Mouse (Mus musculus): ENCODE data around the gene Ly6f. TPM values are rescaled to one million over a fixed set of nuclear protein-coding genes. Genes with fewer than 3 reads are reported as not detected.
"Not testable (repeated sequence)": the region's sequence is repeated elsewhere in the genome, so short reads cannot be mapped to it uniquely, and the experiment has no call there.

Ly6f gene
- polyA plus RNA-seq, 1 experiment from 2014 or later = not detected

GRCm38 (mm10) chr15:75271891-75272290, 3.7 kb downstream of the Ly6f start:
- Histone ChIP-seq H3K4me1 (no peaks in the 10 kb centered on the region), H3K27me3 (no peaks in the 10 kb centered on the region), H3K9ac (no peak overlapping the region), H3K9me3 (replicated peaks) (no peaks in the 10 kb centered on the region), H3K27ac (no peak overlapping the region), H3K4me2 (no peak overlapping the region), H3K36me3 (ENCODE audit: poor library complexity, severe bottlenecking) (no peaks in the 10 kb centered on the region), H3K4me3 (no peak overlapping the region)
- ATAC-seq = no peak
- WGBS = 75% methylated on average over 3 of the region's 3 CpGs

DNA sequence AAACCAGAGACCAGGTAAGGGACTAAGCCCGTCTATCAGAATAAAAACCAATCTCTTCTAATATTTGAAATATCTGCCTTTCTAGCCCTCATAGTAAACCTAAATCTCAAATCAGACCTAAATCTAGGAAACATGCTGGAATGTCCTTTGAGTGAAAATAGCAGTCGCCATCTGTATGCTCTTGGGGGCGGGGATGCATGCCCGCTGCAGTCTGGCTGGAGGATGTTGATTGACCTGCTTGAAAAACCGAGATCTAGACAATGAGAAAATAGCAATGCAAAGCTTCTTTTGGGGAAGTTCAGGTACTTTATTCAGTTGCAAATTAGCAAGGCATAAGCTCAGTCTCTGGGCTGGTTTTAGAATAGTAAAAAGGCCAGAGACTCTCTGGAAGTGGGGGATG, 13.8 kb downstream of the Ly6f start:
- H3K9ac ChIP-seq; H3K4me3 ChIP-seq; H3K27ac ChIP-seq; H3K4me2 ChIP-seq; H3K4me1 ChIP-seq; H3K27me3 ChIP-seq; H3K9me3 ChIP-seq (replicated peaks); H3K36me3 ChIP-seq (ENCODE audit: poor library complexity, severe bottlenecking); ATAC-seq: not testable (repeated sequence)
- 64% methylated on average over 5 of the region's 5 CpGs for WGBS

- WGBS = 90% methylated on average over 4 of the region's 4 CpGs
- H3K4me3 ChIP-seq; H3K27me3 ChIP-seq; ATAC-seq; H3K9ac ChIP-seq; H3K9me3 ChIP-seq (replicated peaks); H3K27ac ChIP-seq; H3K4me1 ChIP-seq; H3K4me2 ChIP-seq; H3K36me3 ChIP-seq (ENCODE audit: poor library complexity, severe bottlenecking): not testable (repeated sequence)
Observed at GRCm38 (mm10) chr15:75286512-75286911, 18.3 kb downstream of the Ly6f start.

GRCm38 (mm10) chr15:75292377-75292776, 24.2 kb downstream of the Ly6f start:
- no peaks in the 10 kb centered on the region for H3K4me1 ChIP-seq
- no peak for ATAC-seq
- no peaks in the 10 kb centered on the region for H3K36me3 ChIP-seq (ENCODE audit: poor library complexity, severe bottlenecking)
- WGBS = 87% methylated on average over 1 of the region's 1 CpGs
- no peak overlapping the region for H3K9ac ChIP-seq
- no peak overlapping the region for H3K4me2 ChIP-seq
- no peaks in the 10 kb centered on the region for H3K27me3 ChIP-seq
- H3K9me3 ChIP-seq (replicated peaks) = 0 out of 2 replicates have a peak, but pooled peaks cover 4% of the 10 kb centered on the region
- no peak overlapping the region for H3K4me3 ChIP-seq
- H3K27ac ChIP-seq = no peak overlapping the region

- no peak overlapping the region for H3K27ac ChIP-seq
- no peaks in the 10 kb centered on the region for H3K4me1 ChIP-seq
- H3K9ac ChIP-seq = no peak overlapping the region
- H3K9me3 ChIP-seq (replicated peaks) = no peaks in the 10 kb centered on the region
- WGBS = 88% methylated on average over 7 of the region's 7 CpGs
- no peaks in the 10 kb centered on the region for H3K36me3 ChIP-seq (ENCODE audit: poor library complexity, severe bottlenecking)
- ATAC-seq = no peak
- no peak overlapping the region for H3K4me3 ChIP-seq
- no peaks in the 10 kb centered on the region for H3K27me3 ChIP-seq
- H3K4me2 ChIP-seq = no peak overlapping the region
Observed at GRCm38 (mm10) chr15:75293873-75294385, 25.7 kb downstream of the Ly6f start.

DNA sequence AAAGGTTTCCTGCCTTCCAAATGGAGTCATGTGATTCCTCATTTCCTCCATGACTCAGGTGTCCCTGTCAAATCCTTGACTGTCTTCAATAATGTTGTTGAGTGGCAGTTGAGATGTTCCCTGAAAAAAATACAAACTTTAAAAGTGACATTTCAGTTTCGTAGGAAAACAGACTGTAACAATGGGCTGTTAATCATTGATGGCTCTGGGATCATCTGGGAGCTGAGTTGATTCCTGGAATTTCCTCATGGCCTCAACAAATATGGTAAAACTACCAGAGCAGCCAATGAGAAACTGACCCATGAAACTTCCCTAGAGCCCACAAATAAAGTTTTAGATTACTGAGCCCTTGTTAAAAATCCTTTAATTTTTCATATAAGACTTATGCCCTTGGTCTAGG, 37.9 kb downstream of the Ly6f start:
- Histone ChIP-seq H3K27ac (no peak overlapping the region), H3K36me3 (ENCODE audit: poor library complexity, severe bottlenecking) (no peaks in the 10 kb centered on the region), H3K9me3 (replicated peaks) (0 out of 2 replicates have a peak, but pooled peaks cover 4% of the 10 kb centered on the region), H3K9ac (no peak overlapping the region), H3K27me3 (no peaks in the 10 kb centered on the region), H3K4me3 (no peak overlapping the region), H3K4me2 (no peak overlapping the region), H3K4me1 (no peaks in the 10 kb centered on the region)
- no peak for ATAC-seq
- 83% methylated on average over 1 of the region's 1 CpGs for WGBS

GRCm38 (mm10) chr15:75309186-75309585, 41.0 kb downstream of the Ly6f start:
- Histone ChIP-seq H3K4me3 (no peak overlapping the region), H3K4me2 (no peak overlapping the region), H3K9ac (no peak overlapping the region), H3K27me3 (no peaks in the 10 kb centered on the region), H3K4me1 (no peaks in the 10 kb centered on the region), H3K36me3 (ENCODE audit: poor library complexity, severe bottlenecking) (no peaks in the 10 kb centered on the region), H3K27ac (no peak overlapping the region), H3K9me3 (replicated peaks) (0 out of 2 replicates have a peak, but pooled peaks cover 7% of the 10 kb centered on the region)
- WGBS = 84% methylated on average over 4 of the region's 4 CpGs
- no peak for ATAC-seq

GRCm38 (mm10) chr15:75309946-75310345, 41.7 kb downstream of the Ly6f start:
- H3K4me1 ChIP-seq = no peaks in the 10 kb centered on the region

DNA sequence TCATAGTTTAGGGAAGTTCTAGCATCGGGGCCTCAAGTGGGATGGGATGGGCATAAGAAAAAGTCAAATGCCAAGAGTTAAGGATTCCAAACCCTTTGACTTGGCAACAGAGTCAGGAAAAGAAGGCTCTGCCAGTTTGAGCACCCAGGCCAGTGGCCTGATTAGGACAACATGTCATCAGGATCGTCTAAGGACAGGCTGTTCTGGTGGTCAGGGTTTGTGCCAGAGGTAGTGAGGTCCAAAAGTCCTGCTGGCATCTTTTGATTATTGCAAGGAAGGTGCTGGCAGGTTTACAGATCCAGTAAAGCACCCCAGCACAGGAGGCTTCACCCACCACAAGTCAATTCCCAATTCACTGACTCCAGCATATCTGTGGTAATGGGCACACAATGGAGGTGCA, 46.2 kb downstream of the Ly6f start:
- Histone ChIP-seq H3K9me3 (replicated peaks) (0 out of 2 replicates have a peak, but pooled peaks cover 5% of the 10 kb centered on the region), H3K27ac (no peak overlapping the region), H3K9ac (no peak overlapping the region), H3K4me1 (no peaks in the 10 kb centered on the region), H3K36me3 (ENCODE audit: poor library complexity, severe bottlenecking) (no peaks in the 10 kb centered on the region), H3K4me2 (no peak overlapping the region), H3K4me3 (no peak overlapping the region), H3K27me3 (no peaks in the 10 kb centered on the region)
- WGBS = 87% methylated on average over 2 of the region's 2 CpGs
- ATAC-seq = no peak

More at GRCm38 (mm10) chr15:75309946-75310345, 41.7 kb downstream of the Ly6f start:
- H3K4me2 ChIP-seq = no peak overlapping the region
- H3K27ac ChIP-seq = no peak overlapping the region
- no peak for ATAC-seq
- no peaks in the 10 kb centered on the region for H3K27me3 ChIP-seq
- 97% methylated on average over 1 of the region's 1 CpGs for WGBS
- no peak overlapping the region for H3K9ac ChIP-seq
- H3K4me3 ChIP-seq = no peak overlapping the region
- H3K36me3 ChIP-seq (ENCODE audit: poor library complexity, severe bottlenecking) = no peaks in the 10 kb centered on the region
- H3K9me3 ChIP-seq (replicated peaks) = 0 out of 2 replicates have a peak, but pooled peaks cover 5% of the 10 kb centered on the region

GRCm38 (mm10) chr15:75317255-75317654, 49.0 kb downstream of the Ly6f start:
- Histone ChIP-seq H3K27me3 (no peaks in the 10 kb centered on the region), H3K9ac (no peak overlapping the region), H3K9me3 (replicated peaks) (peaks cover 21% of the 10 kb centered on the region), H3K4me1 (no peaks in the 10 kb centered on the region), H3K36me3 (ENCODE audit: poor library complexity, severe bottlenecking) (no peaks in the 10 kb centered on the region), H3K4me2 (no peak overlapping the region), H3K4me3 (no peak overlapping the region), H3K27ac (no peak overlapping the region)
- no peak for ATAC-seq
- WGBS = 66% methylated on average over 2 of the region's 2 CpGs

- no peaks in the 10 kb centered on the region for H3K27me3 ChIP-seq
- peaks cover 29% of the 10 kb centered on the region for H3K9me3 ChIP-seq (replicated peaks)
- no peak overlapping the region for H3K4me2 ChIP-seq
- no peaks in the 10 kb centered on the region for H3K36me3 ChIP-seq (ENCODE audit: poor library complexity, severe bottlenecking)
- no peaks in the 10 kb centered on the region for H3K4me1 ChIP-seq
- H3K27ac ChIP-seq = no peak overlapping the region
- ATAC-seq = no peak
- no peak overlapping the region for H3K9ac ChIP-seq
- no peak overlapping the region for H3K4me3 ChIP-seq
- WGBS = 90% methylated on average over 3 of the region's 3 CpGs
Observed at GRCm38 (mm10) chr15:75318584-75318983, 50.4 kb downstream of the Ly6f start.

DNA sequence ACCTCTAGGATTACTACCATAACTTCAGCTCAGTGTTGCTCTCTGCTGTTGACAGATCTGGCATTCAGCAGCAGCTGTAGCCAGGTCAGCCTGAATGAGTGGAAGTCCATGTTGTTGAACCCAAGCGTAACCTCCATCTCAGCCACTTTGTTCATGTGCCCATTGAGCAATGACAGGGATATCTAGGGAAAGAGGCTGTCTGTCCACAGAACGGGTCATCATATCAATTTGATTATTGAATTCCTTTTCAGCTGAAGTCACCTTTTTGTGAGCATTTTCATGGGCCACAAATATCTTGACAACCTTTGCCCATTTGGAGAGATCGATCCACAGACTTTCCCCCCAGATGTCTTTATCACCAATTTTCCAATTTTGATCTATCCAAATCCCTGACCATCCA, 51.9 kb downstream of the Ly6f start:
- no peaks in the 10 kb centered on the region for H3K27me3 ChIP-seq
- peaks cover 32% of the 10 kb centered on the region for H3K9me3 ChIP-seq (replicated peaks)
- WGBS = 91% methylated on average over 3 of the region's 3 CpGs
- no peak overlapping the region for H3K27ac ChIP-seq
- no peaks in the 10 kb centered on the region for H3K36me3 ChIP-seq (ENCODE audit: poor library complexity, severe bottlenecking)
- H3K4me1 ChIP-seq = no peaks in the 10 kb centered on the region
- no peak overlapping the region for H3K4me2 ChIP-seq
- ATAC-seq = no peak
- H3K9ac ChIP-seq = no peak overlapping the region
- no peak overlapping the region for H3K4me3 ChIP-seq
